Mouse (Mus musculus): ENCODE measurements around the gene Rtkn. TPM values are rescaled to one million over a fixed set of nuclear protein-coding genes. Genes with fewer than 3 reads are reported as not detected.

The Rtkn gene
- polyA plus RNA-seq, 1 experiment from 2014 or later = 51.2 TPM

GRCm38 (mm10) chr6:83136881-83137575 lies 1.8 kb downstream of the Rtkn start:
- Histone ChIP-seq H3K4me1 (ENCODE audit: insufficient read depth, low read depth, low read length) (peaks cover 21% of the 10 kb centered on the region; the same call in 1 of the 2 replicates), H3K36me3 (ENCODE audit: insufficient read depth, low read length) (no peaks in the 10 kb centered on the region), H3K4me3 (ENCODE audit: low read depth, low read length) (peak overlapping the region; percentile 51), H3K9ac (replicated peaks; ENCODE audit: low read depth) (peak overlapping the region; percentile 61), H3K27me3 (replicated peaks; ENCODE audit: insufficient read depth, low read length) (no peaks in the 10 kb centered on the region), H3K9me3 (ENCODE audit: low read length) (no peaks in the 10 kb centered on the region), H3K4me2 (replicated peaks; ENCODE audit: low read depth, low read length) (peak overlapping the region; percentile 89), H3K27ac (ENCODE audit: low read length) (peak overlapping the region; percentile 96)
- ATAC-seq (peak; percentile 75), DNase-seq (ENCODE audit: low spot score) (peak; percentile 85)
- TF ChIP-seq CTCF (IDR thresholded peaks at IDR 0.05) (no peak), EP300 (IDR thresholded peaks at IDR 0.05) (no peak)
- WGBS = 1% methylated on average over 22 of the region's 26 CpGs

- H3K9ac ChIP-seq (replicated peaks; ENCODE audit: low read depth) = peak overlapping the region; percentile 61
Measured at GRCm38 (mm10) chr6:83137576-83137950, 2.3 kb downstream of the Rtkn start.

GRCm38 (mm10) chr6:83138056-83138455 lies 2.8 kb downstream of the Rtkn start:
- 2% methylated on average over 11 of the region's 11 CpGs for WGBS
- Histone ChIP-seq H3K36me3 (ENCODE audit: insufficient read depth, low read length) (no peaks in the 10 kb centered on the region), H3K4me2 (replicated peaks; ENCODE audit: low read depth, low read length) (peak overlapping the region; percentile 89), H3K4me1 (ENCODE audit: insufficient read depth, low read depth, low read length) (peaks cover 21% of the 10 kb centered on the region; the same call in 1 of the 2 replicates), H3K4me3 (ENCODE audit: low read depth, low read length) (peak overlapping the region; percentile 51), H3K9me3 (ENCODE audit: low read length) (no peaks in the 10 kb centered on the region), H3K9ac (replicated peaks; ENCODE audit: low read depth) (0 out of 2 replicates have a peak overlapping the region, but pooled peaks have one; percentile 61), H3K27ac (ENCODE audit: low read length) (peak overlapping the region; percentile 96), H3K27me3 (replicated peaks; ENCODE audit: insufficient read depth, low read length) (no peaks in the 10 kb centered on the region)
- TF ChIP-seq EP300 (IDR thresholded peaks at IDR 0.05) (no peak), CTCF (IDR thresholded peaks at IDR 0.05) (peak; percentile 29; the same call in 1 of the 2 replicates)
- DNase-seq (ENCODE audit: low spot score) (peak; percentile 34), ATAC-seq (peak; percentile 12; the same call in 1 of the 2 replicates)

More at GRCm38 (mm10) chr6:83137576-83137950, 2.3 kb downstream of the Rtkn start:
- Histone ChIP-seq H3K4me1 (ENCODE audit: insufficient read depth, low read depth, low read length) (peaks cover 21% of the 10 kb centered on the region; the same call in 1 of the 2 replicates), H3K27ac (ENCODE audit: low read length) (peak overlapping the region; percentile 96), H3K4me2 (replicated peaks; ENCODE audit: low read depth, low read length) (peak overlapping the region; percentile 89), H3K27me3 (replicated peaks; ENCODE audit: insufficient read depth, low read length) (no peaks in the 10 kb centered on the region), H3K4me3 (ENCODE audit: low read depth, low read length) (peak overlapping the region; percentile 51), H3K36me3 (ENCODE audit: insufficient read depth, low read length) (no peaks in the 10 kb centered on the region), H3K9me3 (ENCODE audit: low read length) (no peaks in the 10 kb centered on the region)
- ATAC-seq (peak; percentile 85), DNase-seq (ENCODE audit: low spot score) (peak; percentile 94)
- whole genome bisulfite sequencing = under 1% methylated on average over 12 of the region's 12 CpGs
- no peak for TF ChIP-seq EP300 (IDR thresholded peaks at IDR 0.05)
- TF ChIP-seq CTCF (IDR thresholded peaks at IDR 0.05) = peak; percentile 33

- ATAC-seq = no peak
- no peak for DNase-seq (ENCODE audit: low spot score)
- Histone ChIP-seq H3K36me3 (ENCODE audit: insufficient read depth, low read length) (no peaks in the 10 kb centered on the region), H3K9ac (replicated peaks; ENCODE audit: low read depth) (no peak overlapping the region), H3K27me3 (replicated peaks; ENCODE audit: insufficient read depth, low read length) (no peaks in the 10 kb centered on the region), H3K27ac (ENCODE audit: low read length) (no peak overlapping the region), H3K4me1 (ENCODE audit: insufficient read depth, low read depth, low read length) (peaks cover 20% of the 10 kb centered on the region; the same call in 1 of the 2 replicates), H3K9me3 (ENCODE audit: low read length) (no peaks in the 10 kb centered on the region), H3K4me3 (ENCODE audit: low read depth, low read length) (no peak overlapping the region), H3K4me2 (replicated peaks; ENCODE audit: low read depth, low read length) (no peak overlapping the region)
- whole genome bisulfite sequencing = 93% methylated on average over 8 of the region's 8 CpGs
- TF ChIP-seq CTCF (IDR thresholded peaks at IDR 0.05) (no peak), EP300 (IDR thresholded peaks at IDR 0.05) (no peak)
Measured at GRCm38 (mm10) chr6:83140044-83140443, 4.8 kb downstream of the Rtkn start.

- WGBS = 48% methylated on average over 4 of the region's 4 CpGs
- Histone ChIP-seq H3K4me3 (ENCODE audit: low read depth, low read length) (no peak overlapping the region), H3K36me3 (ENCODE audit: insufficient read depth, low read length) (no peaks in the 10 kb centered on the region), H3K4me1 (ENCODE audit: insufficient read depth, low read depth, low read length) (peaks cover 5% of the 10 kb centered on the region; the same call in 1 of the 2 replicates), H3K27me3 (replicated peaks; ENCODE audit: insufficient read depth, low read length) (no peaks in the 10 kb centered on the region), H3K9ac (replicated peaks; ENCODE audit: low read depth) (no peak overlapping the region), H3K27ac (ENCODE audit: low read length) (no peak overlapping the region), H3K4me2 (replicated peaks; ENCODE audit: low read depth, low read length) (peak overlapping the region; percentile 41; the same call in 1 of the 2 replicates), H3K9me3 (ENCODE audit: low read length) (no peaks in the 10 kb centered on the region)
- TF ChIP-seq CTCF (IDR thresholded peaks at IDR 0.05) (no peak), EP300 (IDR thresholded peaks at IDR 0.05) (no peak)
- DNase-seq (ENCODE audit: low spot score) (no peak), ATAC-seq (no peak)
Measured at GRCm38 (mm10) chr6:83141636-83142035, 6.4 kb downstream of the Rtkn start.

- Histone ChIP-seq H3K9ac (replicated peaks; ENCODE audit: low read depth) (no peak overlapping the region), H3K27me3 (replicated peaks; ENCODE audit: insufficient read depth, low read length) (no peaks in the 10 kb centered on the region), H3K36me3 (ENCODE audit: insufficient read depth, low read length) (no peaks in the 10 kb centered on the region), H3K4me1 (ENCODE audit: insufficient read depth, low read depth, low read length) (peaks cover 3% of the 10 kb centered on the region; the same call in 1 of the 2 replicates), H3K27ac (ENCODE audit: low read length) (no peak overlapping the region), H3K9me3 (ENCODE audit: low read length) (no peaks in the 10 kb centered on the region), H3K4me3 (ENCODE audit: low read depth, low read length) (no peak overlapping the region; the same call in 1 of the 2 replicates), H3K4me2 (replicated peaks; ENCODE audit: low read depth, low read length) (peak overlapping the region; percentile 41)
- ATAC-seq = no peak
- DNase-seq (ENCODE audit: low spot score) = no peak
- WGBS = 12% methylated on average over 41 of the region's 41 CpGs
- TF ChIP-seq CTCF (IDR thresholded peaks at IDR 0.05) = no peak
Measured at GRCm38 (mm10) chr6:83142211-83142731, 7.0 kb downstream of the Rtkn start.

Data from lung, postnatal 0 days (tissue).